Mouse (Mus musculus): ENCODE results near the gene Trabd2b. TPM values are rescaled to one million over a fixed set of nuclear protein-coding genes. Genes with fewer than 3 reads are reported as not detected.

Gene Trabd2b
- polyA plus RNA-seq, 2 experiments from 2014 or later: not detected

DNA sequence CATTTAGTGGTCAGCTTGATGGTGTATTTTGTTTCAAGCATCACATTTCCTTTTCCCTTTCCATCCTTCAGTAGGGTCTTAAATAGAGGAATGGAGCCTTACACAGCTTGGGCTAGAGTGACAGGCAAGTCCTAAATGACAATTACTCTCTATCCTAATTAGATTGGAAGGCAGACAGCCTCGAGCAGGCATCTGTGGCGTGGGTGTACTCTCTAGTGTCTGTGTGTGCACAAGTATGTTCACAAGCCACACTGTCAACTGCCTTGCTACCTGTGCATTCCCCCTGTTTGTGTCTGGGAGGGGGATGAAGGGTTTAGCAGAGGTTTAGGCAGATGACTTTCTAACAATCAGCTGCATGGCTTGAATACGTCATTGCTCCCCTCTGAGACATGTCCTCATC is 6.7 kb upstream of the Trabd2b start:
- no peak for ATAC-seq

DNA sequence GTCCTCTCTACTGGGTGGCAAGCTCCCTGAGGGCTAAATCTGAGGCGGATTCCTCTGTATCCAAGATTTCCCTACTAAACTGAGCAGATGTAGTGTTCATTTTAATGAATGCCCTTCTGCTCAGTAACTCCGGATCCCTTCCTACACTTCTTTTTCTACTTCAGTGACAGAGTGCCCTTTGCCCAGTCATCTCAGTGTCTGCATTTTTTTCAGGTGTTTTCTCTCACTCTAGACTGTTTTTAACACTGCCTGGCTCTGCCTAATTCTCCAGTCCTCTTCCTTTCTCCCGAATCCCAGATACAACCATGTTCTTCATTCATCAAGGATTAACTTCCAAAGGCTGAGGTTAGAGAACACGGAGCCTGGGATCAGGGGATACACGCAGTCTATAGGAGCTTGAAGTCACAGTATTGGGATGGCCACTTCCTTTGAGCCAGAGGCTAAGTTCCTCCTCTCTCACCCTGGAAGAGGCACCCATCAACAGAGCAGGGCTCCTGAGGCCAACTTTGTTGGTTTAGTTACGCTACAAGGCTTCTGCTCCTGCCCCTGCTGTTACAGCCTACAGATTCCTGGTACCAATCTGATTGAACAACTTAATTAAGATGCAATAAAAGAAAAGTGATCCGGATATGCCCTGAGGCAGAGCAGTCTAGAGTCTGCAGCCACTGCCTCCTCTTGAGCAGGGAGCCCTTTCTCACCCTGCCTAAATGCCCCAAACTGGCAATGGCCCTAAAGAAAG is 4.4 kb upstream of the Trabd2b start:
- no peak for ATAC-seq

DNA sequence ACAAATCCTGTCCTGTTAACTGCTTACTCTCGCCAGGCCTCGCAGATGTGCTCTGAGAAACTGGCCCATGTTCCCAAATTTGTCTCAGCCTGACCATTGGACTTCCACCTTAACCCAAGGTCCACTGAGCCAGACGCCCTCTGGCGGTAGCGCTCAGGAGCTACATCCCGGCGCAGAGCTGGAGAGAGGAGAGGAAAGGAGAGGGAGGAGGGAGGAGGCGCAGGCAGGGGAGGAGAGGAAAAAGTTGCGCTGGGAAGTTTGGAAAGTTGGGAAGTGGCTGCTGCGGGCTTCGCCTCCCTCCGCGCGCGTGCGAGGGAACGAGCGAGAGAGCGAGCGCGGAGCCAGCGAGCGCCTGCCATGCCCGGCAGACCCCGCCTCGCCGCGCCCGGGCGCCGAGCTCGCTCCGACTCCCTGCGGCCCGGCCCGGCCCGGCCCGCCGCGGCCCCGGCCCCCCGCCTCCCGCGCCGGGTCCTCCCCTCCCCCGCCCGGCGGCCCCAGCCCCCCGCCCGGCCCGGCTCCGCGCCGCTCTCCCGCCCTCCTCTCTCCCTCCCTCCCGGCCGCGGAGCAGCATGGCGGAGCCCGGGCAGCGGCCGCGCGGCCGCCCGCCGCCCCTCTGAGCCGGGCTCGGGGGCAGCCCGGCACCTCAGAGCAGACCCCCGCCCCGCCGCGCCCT is 706 bp upstream of the Trabd2b start:
- no peak for ATAC-seq

DNA sequence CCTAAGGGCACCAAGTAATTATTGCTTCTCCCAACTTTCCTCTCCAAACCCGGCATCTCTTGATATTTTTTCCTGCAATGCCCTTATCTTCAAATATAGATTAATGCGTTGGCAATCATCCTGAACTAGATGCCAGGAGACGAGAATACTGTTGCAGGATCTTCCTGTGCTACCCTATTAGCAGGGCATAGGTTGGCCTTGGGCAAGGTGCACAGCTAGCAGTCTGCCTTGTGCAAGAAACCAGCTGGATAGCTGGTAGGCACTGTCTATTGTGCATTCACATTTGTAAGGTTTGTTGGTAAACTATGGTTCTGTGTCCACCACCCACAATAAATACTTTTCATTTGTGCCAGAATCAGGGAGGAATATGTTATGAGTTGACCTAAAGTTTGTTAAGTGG is 992 bp downstream of the Trabd2b start:
- ATAC-seq: no peak

DNA sequence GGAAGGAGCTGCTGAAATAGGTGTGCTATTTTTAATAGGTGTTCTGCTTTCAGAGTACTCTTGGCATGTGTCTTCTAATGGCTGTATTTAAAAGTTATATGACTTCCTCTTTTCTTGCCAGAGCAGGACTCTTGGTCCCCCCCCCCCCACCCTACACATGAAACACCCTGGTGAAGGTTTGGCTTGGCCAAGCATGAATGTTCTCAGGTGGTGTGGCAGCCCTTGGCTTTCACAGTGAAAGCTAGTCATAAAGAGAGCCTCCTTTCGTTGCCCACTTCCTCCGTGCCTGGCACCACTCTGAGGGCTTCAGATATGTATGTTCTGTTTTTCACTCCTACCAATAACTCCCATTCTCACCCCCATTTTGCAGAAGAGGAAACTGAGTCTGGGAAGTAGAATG is 1.8 kb downstream of the Trabd2b start:
- ATAC-seq: no peak

DNA sequence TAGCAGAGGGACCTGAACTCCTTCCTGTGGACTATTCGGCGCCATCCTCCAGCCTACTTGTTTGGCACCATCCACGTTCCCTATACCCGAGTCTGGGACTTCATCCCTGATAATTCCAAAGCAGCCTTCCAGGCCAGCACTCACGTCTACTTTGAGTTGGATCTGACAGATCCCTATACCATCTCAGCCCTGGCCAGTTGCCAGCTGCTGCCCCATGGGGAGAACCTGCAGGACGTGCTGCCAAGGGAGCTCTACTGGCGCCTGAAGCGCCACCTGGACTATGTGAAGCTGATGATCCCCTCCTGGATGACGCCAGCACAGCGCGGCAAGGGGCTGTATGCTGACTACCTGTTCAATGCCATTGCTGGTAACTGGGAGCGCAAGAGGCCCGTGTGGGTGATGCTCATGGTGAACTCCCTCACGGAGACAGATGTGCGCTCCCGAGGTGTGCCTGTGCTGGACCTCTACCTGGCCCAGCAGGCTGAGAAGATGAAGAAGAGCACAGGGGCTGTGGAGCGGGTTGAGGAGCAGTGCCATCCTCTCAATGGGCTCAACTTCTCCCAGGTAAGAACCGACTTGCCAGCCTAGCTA is 2.5 kb downstream of the Trabd2b start:
- no peak for ATAC-seq

DNA sequence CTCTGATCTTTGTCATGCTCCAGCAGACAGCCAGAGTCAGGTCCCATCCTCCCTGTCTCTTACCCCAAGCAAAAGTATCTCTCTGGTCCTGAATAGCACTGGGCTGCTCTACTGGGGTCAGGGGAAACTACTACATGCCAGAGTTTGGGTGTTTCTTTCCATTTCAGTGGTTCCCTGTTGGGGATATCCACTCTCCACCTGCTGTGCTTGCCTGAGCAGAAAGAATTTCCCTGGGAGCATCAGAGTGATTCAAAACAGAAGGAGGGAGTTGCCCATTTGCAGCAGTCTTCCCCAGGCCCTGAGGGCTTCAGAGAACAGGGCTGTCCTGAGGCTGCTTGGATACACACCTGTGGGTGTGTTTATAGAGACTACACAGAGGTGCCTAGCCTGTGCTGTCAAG is 3.0 kb downstream of the Trabd2b start:
- no peak for ATAC-seq

DNA sequence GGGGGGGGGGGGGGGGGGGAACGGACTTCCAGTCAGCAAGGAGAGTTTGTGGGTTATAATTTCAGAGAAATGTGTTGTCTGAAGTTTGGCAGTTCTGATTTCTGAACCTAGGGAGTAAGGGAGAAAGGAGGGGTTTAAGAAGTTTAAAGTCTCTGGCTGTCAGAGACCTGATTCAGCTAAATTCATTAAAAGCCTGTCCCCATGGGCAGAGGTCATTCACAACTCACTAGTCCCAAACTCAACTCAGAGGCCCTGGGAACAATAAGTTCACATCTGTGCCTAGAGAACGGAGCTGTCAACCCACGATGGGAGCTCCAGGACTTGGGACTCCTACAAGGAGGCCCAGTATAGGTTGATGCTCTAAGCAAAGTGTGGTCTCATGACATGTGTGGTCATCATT is 3.5 kb downstream of the Trabd2b start:
- no peak for ATAC-seq

DNA sequence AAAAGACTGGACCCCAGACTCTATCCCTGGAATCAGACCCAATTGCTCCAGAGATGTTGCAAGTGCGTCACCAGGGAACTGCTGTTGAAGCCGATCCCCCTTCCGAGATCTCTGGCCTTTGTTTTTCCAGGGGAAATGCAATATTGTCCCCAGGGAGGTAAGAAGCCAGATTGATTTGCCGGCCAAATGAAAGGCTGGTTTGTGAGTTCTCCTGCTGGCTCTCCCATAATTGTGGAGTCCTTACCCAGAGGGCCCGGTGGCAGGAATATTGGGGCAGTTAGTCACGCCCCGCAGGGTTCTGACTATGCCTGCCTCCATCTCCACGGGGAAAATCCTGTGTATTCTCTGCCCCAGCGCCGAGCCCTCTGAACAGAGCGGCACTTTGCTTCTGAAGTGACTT is 3.9 kb downstream of the Trabd2b start:
- no peak for ATAC-seq

DNA sequence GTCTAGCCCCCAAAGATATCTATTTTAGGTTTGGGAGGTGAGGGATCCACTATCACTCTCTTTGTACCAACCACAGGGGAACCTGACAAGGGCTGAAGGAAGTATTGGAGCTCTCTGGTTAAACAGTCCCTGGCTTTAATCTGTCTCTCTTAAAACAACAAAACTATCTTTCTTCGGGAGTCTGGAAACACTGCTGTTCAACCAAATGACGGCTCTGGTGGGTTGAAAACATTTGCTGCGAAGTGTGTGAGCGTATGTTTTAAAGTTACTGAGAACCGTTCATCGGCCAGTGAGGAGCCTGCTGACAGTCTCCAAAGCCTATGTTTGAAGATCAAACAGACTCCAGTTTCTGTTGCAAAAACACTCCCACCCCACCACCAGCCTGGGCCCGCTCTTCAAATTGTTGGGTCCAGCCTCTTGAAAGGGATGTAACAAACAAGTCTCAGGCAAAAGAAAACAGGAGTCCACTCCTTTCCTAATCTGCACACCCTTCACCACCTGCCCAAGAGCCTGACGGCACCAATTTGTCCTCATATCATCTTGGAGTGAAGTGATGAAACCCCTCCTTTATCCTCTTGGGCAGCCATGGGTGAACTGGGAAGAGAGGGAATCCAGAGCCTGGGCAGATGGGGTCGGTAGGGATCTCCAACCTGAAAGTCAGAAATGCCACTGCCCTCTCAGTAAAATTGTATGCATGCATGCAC is 4.6 kb downstream of the Trabd2b start:
- ATAC-seq: no peak

DNA sequence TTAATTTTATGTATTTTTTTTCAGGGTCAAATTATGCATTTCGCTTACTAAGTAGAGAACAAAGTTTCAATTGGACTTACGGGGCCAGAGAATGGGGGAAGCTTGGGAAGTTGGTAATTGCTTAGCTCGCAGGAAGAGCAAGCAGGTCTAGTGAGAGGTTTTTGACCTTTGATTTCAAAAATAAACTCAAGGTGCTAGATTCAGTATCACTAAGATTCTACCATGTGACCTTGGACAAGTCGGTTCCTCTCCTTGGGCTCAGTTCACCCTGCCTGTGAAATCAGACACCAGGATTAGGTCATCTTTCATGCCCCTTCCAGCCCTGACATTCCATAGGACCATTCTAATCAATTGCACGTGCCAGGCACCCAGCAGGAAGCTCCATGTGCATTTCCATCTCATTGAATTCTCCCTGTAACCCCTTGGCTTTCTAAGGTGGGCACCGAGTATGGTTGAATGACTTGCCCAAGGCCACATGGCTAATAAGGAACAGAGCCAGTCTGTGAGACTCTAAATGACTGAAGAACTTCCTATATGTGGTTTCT is 5.4 kb downstream of the Trabd2b start:
- no peak for ATAC-seq

DNA sequence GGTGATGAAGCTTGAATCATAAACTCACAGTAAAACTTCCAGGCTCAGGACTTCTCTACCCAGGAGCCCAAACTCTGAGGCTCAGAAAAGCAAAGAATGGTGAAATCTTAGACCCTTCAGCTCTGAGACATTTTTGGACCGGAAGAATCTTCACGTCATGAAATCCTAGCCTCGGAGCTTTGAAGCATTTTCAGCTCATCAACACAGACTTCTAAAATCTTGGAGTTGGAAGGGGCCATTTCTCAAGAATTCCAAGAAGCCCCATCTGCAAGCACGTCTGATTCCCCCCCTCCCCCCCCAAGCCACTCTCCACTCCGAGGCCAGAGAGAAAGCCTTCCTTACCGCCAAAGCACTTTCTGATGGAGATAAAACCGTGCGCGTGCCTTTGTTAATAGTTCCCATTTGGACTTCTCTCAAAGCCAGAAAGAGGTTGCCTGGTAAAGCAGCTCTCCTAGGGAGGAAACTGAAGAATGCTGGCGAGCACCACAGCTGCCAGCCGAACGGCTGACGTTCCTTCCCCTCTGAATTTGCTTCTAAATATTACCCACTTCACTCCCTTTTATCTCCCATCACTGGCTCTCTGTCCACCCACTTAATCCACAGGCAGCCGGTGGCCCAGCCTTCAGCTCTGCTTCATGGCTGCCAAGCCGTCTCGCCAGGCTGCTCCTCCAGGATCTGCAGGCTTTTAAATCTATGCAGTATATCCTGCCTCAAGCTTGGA is 9.6 kb downstream of the Trabd2b start:
- no peak for ATAC-seq

DNA sequence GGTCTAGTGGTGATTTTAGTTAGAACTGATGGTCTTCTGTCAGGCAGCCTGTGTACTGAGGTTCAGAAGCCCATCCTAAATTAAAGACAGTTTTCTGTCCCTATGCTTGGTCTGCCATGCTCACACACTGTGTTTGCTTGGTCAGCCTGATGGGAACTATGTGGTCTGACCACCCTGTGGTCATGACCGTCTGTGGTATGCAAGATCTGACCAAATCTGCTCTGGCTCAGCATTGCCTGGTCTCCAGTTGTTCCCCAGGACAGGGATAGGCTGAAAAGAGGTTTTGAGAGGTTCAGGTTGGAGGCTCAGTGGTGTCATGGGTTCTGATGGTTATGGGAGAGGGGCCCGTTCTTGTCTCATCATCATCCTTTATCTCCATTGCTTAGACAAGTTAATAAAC is 13.6 kb downstream of the Trabd2b start:
- no peak for ATAC-seq

DNA sequence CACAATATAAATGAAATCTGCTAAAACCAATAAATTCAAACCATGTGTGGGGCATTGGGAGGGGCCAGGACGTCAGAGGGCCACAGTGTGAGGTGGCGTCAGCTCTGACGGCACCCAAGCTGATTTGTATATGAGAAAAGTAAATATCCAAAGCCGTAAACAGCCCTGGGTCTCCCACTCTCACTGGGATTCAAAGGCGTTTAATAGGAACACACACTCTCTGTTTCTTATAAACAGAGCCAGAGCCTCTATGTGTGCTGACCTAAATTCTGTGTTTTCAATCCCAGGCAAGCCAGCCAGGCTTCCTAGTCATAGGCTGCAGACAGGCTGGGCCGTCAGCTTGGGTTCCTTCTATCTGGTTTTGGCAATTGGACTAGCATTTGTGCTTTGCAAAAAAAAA is 16.6 kb downstream of the Trabd2b start:
- no peak for ATAC-seq

DNA sequence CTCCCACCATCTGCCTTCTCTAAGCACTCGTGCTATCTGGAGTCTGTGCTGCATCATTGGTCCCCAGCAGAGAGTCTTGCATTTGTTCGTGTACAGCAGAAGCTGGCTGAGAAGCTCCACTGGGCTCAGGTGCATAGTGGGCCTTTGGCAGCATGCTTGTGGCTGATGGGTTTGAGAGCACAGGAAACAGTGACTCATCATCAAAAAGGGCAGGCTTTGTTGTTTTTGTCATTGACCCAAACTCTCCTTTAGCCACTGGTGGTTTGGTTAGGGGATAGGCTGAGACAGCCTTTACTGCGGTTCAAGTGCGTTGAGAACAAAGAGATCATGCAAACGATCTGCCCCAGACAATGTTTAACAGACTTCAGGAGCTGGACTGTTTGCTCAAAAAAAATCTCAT is 19.3 kb downstream of the Trabd2b start:
- ATAC-seq: no peak

DNA sequence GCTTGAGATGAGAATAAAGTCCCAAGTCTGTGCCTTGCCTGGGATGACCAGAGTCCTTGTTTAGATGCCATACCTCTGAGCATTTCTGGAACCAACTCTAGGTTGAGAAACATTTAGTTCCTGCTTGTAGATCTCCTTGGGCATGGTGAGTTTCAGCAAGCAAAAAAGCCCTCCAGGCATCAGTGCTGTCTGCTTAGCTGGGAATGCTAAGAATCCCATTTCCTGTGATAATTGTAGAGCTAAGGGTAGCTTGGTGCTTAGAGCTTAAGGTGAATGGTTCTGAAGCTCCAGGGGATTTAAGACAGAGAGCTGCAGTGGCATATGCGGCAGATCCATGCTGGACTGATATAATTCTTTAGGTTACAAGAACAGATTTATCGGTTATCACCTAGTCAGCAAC is 26.2 kb downstream of the Trabd2b start:
- no peak for ATAC-seq

DNA sequence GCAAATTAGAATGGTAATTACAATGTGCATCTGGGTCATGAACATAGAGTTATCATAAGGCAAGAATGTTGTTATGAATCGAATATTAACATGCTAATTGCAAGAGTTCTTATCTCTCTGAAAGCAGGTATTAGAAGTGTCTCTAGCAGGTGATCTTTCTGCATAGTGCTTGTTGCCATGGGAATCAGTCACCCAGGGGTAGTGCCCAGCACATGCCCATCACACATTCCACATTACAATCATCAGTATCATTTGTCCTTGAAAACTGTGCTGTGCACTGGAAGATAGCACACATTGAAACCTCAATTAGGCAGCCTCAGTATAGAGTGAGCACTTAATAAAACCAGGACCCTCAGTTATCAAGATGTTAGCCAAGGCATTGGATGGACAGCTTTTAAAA is 26.9 kb downstream of the Trabd2b start:
- ATAC-seq: no peak

DNA sequence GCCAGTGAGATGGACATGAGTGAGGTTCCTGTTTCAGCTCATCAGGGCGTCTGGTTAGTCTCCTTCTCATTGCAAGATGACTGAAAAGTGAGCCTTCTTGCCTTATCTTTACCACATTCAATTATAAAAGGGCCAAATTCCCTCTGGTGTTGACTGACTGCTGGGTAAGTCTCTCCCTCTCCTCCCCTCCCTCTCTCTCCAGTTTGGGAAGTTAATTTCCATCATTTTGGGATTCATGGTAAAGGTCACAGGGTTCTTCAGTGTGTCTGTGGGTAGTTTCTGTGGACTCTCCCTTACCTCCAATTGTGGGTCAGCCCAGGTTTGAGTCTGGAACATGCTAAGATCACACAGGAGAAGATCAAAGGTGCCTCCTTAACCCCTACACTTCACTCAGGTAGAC is 28.2 kb downstream of the Trabd2b start:
- ATAC-seq: no peak

DNA sequence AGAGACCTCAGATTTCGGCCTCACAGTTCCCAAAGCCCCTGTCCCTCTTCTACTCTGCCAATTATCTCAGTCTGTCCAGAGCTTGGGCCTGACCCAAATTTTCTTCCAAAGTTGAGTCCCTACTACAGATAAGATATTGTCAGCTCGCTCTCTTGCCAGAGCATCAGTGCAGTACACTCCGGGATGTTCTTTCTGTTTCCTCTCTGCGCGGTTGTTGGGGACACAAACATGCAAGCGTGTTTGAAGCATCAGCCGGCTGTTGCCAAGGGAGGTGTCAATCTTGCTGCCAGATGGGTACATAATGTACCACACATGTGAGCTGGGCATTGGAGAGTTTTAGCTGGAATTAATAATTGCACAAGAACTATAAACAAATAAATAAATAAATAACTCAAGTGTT is 28.9 kb downstream of the Trabd2b start:
- ATAC-seq: no peak

DNA sequence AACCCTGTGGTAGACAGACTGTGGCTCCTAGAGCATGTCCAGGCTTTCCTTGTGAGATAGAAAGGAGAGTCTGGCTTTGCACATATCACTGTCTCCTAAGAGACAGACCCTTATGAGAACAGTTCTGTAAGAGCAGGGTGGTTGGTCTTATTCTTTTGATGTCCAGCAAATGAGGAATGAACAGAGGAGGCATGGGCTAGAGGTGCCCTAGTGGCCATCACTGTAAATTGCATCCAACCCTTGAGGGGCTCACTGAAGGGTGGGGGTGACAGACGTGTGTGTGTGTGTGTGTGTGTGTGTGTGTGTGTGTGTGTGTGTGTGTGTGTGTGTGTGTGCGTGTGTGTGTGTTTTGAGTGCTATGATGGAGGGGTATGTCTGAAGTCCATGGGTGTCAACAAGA is 32.2 kb downstream of the Trabd2b start:
- ATAC-seq: no peak

DNA sequence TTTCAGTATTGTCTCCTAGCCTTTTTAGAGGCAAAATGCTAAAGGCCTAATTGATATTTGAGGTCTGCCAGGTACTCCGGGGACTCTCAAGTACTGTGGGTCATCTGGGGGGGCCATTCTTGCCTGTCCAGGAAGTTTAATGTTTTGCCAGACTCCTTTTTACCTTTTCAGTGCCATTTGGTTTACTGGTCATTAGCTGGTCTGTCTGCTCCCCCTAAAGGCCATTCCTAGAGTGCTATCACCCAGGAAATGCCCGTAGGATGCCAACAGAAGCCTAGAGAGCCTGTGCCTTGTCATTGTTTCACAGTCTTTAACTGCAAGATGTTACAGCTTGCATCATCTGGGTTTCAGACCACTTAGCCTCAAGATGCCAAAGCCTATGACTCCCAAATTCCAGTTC is 35.7 kb downstream of the Trabd2b start:
- ATAC-seq: no peak

DNA sequence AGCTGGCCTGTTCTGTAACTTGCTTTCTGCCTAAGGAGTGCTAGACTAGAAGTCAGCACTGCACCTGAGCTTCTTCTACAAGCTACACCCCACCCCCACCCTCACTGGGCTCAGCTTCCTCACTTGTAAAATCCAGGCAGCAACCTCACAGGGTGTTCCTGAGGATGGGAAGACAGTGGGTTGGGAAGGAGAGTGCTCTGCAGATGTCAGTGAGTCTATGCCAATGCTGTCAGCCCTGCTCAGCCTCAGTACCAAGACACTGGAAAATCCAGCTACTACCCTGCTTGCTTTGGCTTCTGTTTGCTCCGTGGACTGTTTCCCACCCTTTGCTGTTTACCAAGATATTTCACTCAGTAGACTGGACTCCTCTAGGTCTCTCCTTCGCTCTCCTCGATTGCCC is 36.1 kb downstream of the Trabd2b start:
- ATAC-seq: no peak
